Mouse (Mus musculus) CH12.LX (cell line): ENCODE results near the gene Upp2. TPM values are rescaled to one million over a fixed set of nuclear protein-coding genes. Genes with fewer than 3 reads are reported as not detected.

Experiments
- DNase-seq: peaks from one replicate; pipeline ENCODE4 v3.0.0-alpha.2; 2013; ENCODE audit errors: extremely low read depth
- H3K27ac ChIP-seq: 2 replicates; pipeline ENCODE4 v1.5.1; 2012; ENCODE audit warnings: low read depth, mild to moderate bottlenecking, control low read depth, moderate library complexity; ENCODE audit not compliant: insufficient read depth
- H3K27me3 ChIP-seq: replicated peaks from 2 replicates; pipeline ENCODE3; 2012; ENCODE audit warnings: inconsistent platforms
- H3K36me3 ChIP-seq, 2 experiments: replicated peaks in 1 of 2; 2 replicates each; pipeline versions ENCODE3 to v1.6.1; 2012; ENCODE audit warnings: inconsistent platforms in 1 of 2, low read length in 1 of 2, mild to moderate bottlenecking in 1 of 2, mixed read lengths in 1 of 2, moderate library complexity in 1 of 2; ENCODE audit not compliant: control insufficient read depth in 1 of 2, insufficient read depth in 1 of 2
- H3K4me1 ChIP-seq, 2 experiments: 2 replicates each; pipeline ENCODE4 v1.6.1; 2012; ENCODE audit warnings: inconsistent platforms in 1 of 2, moderate library complexity in 1 of 2; ENCODE audit not compliant: insufficient read depth in 2 of 2, control insufficient read depth in 1 of 2
- H3K4me2 ChIP-seq: 2 replicates; pipeline ENCODE4 v1.6.1; 2012; ENCODE audit warnings: low read depth, mild to moderate bottlenecking, control low read depth; ENCODE audit not compliant: poor library complexity, insufficient read depth, severe bottlenecking
- H3K4me3 ChIP-seq, 3 experiments: fragments of 150-350 bp in 1 of 3; sonication (generic) in 1 of 3; replicated peaks in 1 of 3; 2 replicates each; pipeline versions ENCODE3 to v1.5.1; 2011 to 2012; ENCODE audit warnings: low read depth in 2 of 3, low read length in 2 of 3, mild to moderate bottlenecking in 2 of 3, moderate library complexity in 2 of 3, control low read depth in 1 of 3, improper control_type of control experiment in 1 of 3, inconsistent platforms in 1 of 3, mixed read lengths in 1 of 3; ENCODE audit not compliant: poor library complexity in 1 of 3
- H3K79me2 ChIP-seq: replicated peaks from 2 replicates; pipeline ENCODE4 v1.6.1; 2012; ENCODE audit warnings: mild to moderate bottlenecking, moderate library complexity; ENCODE audit not compliant: control insufficient read depth, poor library complexity, insufficient read depth, severe bottlenecking; ENCODE audit errors: extremely low read depth
- H3K9ac ChIP-seq: 2 replicates; pipeline ENCODE4 v1.6.1; 2012; ENCODE audit warnings: low read depth, mild to moderate bottlenecking, control low read depth, moderate library complexity; ENCODE audit not compliant: insufficient read depth
- H3K9me3 ChIP-seq: replicated peaks from 2 replicates; pipeline ENCODE3; 2012; ENCODE audit warnings: low read length, inconsistent platforms, mixed read lengths
- BHLHE40 ChIP-seq: IDR thresholded peaks from 2 replicates; pipeline ENCODE4 v1.6.1; 2011; ENCODE audit warnings: mild to moderate bottlenecking, low read depth, low read length, improper control_type of control experiment
- CHD1 ChIP-seq: IDR thresholded peaks from 2 replicates; pipeline ENCODE4 v1.6.1; 2012; ENCODE audit warnings: low read depth, low read length, improper control_type of control experiment, inconsistent platforms
- CTCF ChIP-seq, 2 experiments: IDR thresholded peaks in 1 of 2; conservative IDR thresholded peaks in 1 of 2; 2 replicates each; pipeline ENCODE4 v1.5.1; 2011 to 2012; ENCODE audit warnings: low read depth in 2 of 2, low read length in 2 of 2, improper control_type of control experiment in 1 of 2, inconsistent platforms in 1 of 2, mild to moderate bottlenecking in 1 of 2, moderate library complexity in 1 of 2
- E2F4 ChIP-seq: IDR thresholded peaks from 2 replicates; pipeline ENCODE4 v1.6.1; 2011; ENCODE audit warnings: low read depth, low read length, improper control_type of control experiment; ENCODE audit not compliant: insufficient replicate concordance
- EP300 ChIP-seq: IDR thresholded peaks from 2 replicates; pipeline ENCODE4 v1.6.1; 2011; ENCODE audit warnings: low read length, improper control_type of control experiment
- ETS1 ChIP-seq: conservative IDR thresholded peaks from 2 replicates; pipeline ENCODE4 v1.6.1; 2012; ENCODE audit warnings: low read depth, mild to moderate bottlenecking, inconsistent platforms, low read length, improper control_type of control experiment, moderate library complexity
- GABPA ChIP-seq: IDR thresholded peaks from 2 replicates; pipeline ENCODE4 v1.6.1; 2012; ENCODE audit warnings: low read depth, low read length, improper control_type of control experiment, inconsistent platforms; ENCODE audit not compliant: insufficient replicate concordance
- HCFC1 ChIP-seq: IDR thresholded peaks from 2 replicates; pipeline ENCODE4 v1.6.1; 2012; ENCODE audit warnings: low read depth, mild to moderate bottlenecking, inconsistent platforms, low read length, improper control_type of control experiment
- JUN ChIP-seq: IDR thresholded peaks from 2 replicates; pipeline ENCODE4 v1.6.1; 2011; ENCODE audit warnings: low read depth, mild to moderate bottlenecking, low read length, improper control_type of control experiment, moderate library complexity; ENCODE audit not compliant: insufficient read depth
- JUND ChIP-seq: conservative IDR thresholded peaks from 2 replicates; pipeline ENCODE4 v1.6.1; 2011; ENCODE audit warnings: low read depth, low read length, improper control_type of control experiment
- KAT2A ChIP-seq: IDR thresholded peaks from 2 replicates; pipeline ENCODE4 v1.6.1; 2012; ENCODE audit warnings: low read length, improper control_type of control experiment, inconsistent platforms; ENCODE audit not compliant: insufficient replicate concordance
- MAZ ChIP-seq: IDR thresholded peaks from 2 replicates; pipeline ENCODE4 v1.6.1; 2012; ENCODE audit warnings: low read depth, mild to moderate bottlenecking, inconsistent platforms, low read length, improper control_type of control experiment, moderate library complexity
- MEF2A ChIP-seq: IDR thresholded peaks from 2 replicates; pipeline ENCODE4 v1.6.1; 2014; ENCODE audit warnings: low read depth, mild to moderate bottlenecking, inconsistent platforms, low read length, improper control_type of control experiment, borderline replicate concordance
- MXI1 ChIP-seq: IDR thresholded peaks from 2 replicates; pipeline ENCODE4 v1.6.1; 2011; ENCODE audit warnings: mild to moderate bottlenecking, low read depth, low read length, improper control_type of control experiment
- NELFE ChIP-seq: IDR thresholded peaks from 2 replicates; pipeline ENCODE4 v1.6.1; 2011; ENCODE audit warnings: low read depth, low read length, improper control_type of control experiment
- NRF1 ChIP-seq: IDR thresholded peaks from 2 replicates; pipeline ENCODE4 v1.6.1; 2014; ENCODE audit warnings: low read depth, mild to moderate bottlenecking, inconsistent platforms, low read length, improper control_type of control experiment, moderate library complexity
- POLR2A ChIP-seq: IDR thresholded peaks from 2 replicates; pipeline ENCODE4 v1.6.1; 2011; ENCODE audit warnings: low read depth, mild to moderate bottlenecking, improper control_type of control experiment, low read length
- POLR2AphosphoS2 ChIP-seq: IDR thresholded peaks from 2 replicates; pipeline ENCODE4 v1.6.1; 2011; ENCODE audit warnings: low read depth, low read length, improper control_type of control experiment
- RAD21 ChIP-seq: IDR thresholded peaks from 2 replicates; pipeline ENCODE4 v1.6.1; 2011; ENCODE audit warnings: low read depth, mild to moderate bottlenecking, low read length, improper control_type of control experiment, moderate library complexity
- RCOR1 ChIP-seq: conservative IDR thresholded peaks from 2 replicates; pipeline ENCODE4 v1.6.1; 2012; ENCODE audit warnings: low read depth, mild to moderate bottlenecking, inconsistent platforms, low read length, improper control_type of control experiment
- TCF12 ChIP-seq: IDR thresholded peaks from 2 replicates; pipeline ENCODE4 v1.6.1; 2014; ENCODE audit warnings: low read depth, mild to moderate bottlenecking, inconsistent platforms, low read length, improper control_type of control experiment
- USF1 ChIP-seq: IDR thresholded peaks from 2 replicates; pipeline ENCODE4 v1.6.1; 2014; ENCODE audit warnings: low read depth, mild to moderate bottlenecking, inconsistent platforms, low read length, improper control_type of control experiment
- USF2 ChIP-seq: conservative IDR thresholded peaks from 2 replicates; pipeline ENCODE4 v1.6.1; 2011; ENCODE audit warnings: low read depth, low read length, improper control_type of control experiment
- ZC3H11A ChIP-seq: IDR thresholded peaks from 2 replicates; pipeline ENCODE4 v1.6.1; 2012; ENCODE audit warnings: low read depth, mild to moderate bottlenecking, inconsistent platforms, low read length, improper control_type of control experiment
- dilution Hi-C: fragments of 300-500 bp; cut with MboI; formaldehyde crosslinking; loops from 2 replicates; pipeline ENCODE4 v1.14.3; 2020; ENCODE audit warnings: low sequenced_read_pairs; ENCODE audit not compliant: extremely low pct_unique_long_range_greater_than_20kb, extremely low pct_ligation_motif_present
- in situ Hi-C: fragments of 300-500 bp; cut with MboI; formaldehyde crosslinking; loops from 3 replicates; pipeline ENCODE4 v1.14.3; 2019; ENCODE audit warnings: low sequenced_read_pairs, low pct_ligation_motif_present, low pct_unique_long_range_greater_than_20kb, mixed read lengths
- polyA plus RNA-seq: library from polyadenylated mRNA; unstranded; fragments of >175 nt; gene quantifications from 2 replicates; pipeline ENCODE4 v1.2.1, GENCODE M21; 2012; ENCODE audit warnings: low read depth; ENCODE audit not compliant: insufficient read length
- total RNA-seq, 2 experiments: library from RNA; depleted of rRNA; stranded (reverse); fragments of 300-350 nt in 1 of 2; fragments of >200 nt in 1 of 2; gene quantifications; 2 replicates each; pipeline ENCODE4 v1.2.3; 2012 to 2014

The Upp2 gene
- total and polyA plus RNA-seq, 3 experiments = not detected

GRCm38 (mm10) chr2:58703646-58704045 lies 136.5 kb downstream of the Upp2 start:
- no peak overlapping the region for H3K4me3 ChIP-seq
- no peaks in the 10 kb centered on the region for H3K4me1 ChIP-seq
- dilution Hi-C loops (no loop called here), in situ Hi-C loops (no loop called here)
- H3K36me3 ChIP-seq = no peaks in the 10 kb centered on the region
- no peak for DNase-seq
- no peak overlapping the region for H3K4me2 ChIP-seq
- no peaks in the 10 kb centered on the region for H3K27me3 ChIP-seq
- no peaks in the 10 kb centered on the region for H3K79me2 ChIP-seq
- H3K9ac ChIP-seq = no peak overlapping the region
- peaks cover 70% of the 10 kb centered on the region for H3K9me3 ChIP-seq
- no peak for TF ChIP-seq USF1
- no peak for TF ChIP-seq RCOR1
- no peak for TF ChIP-seq MEF2A
- no peak for TF ChIP-seq CTCF (conservative IDR thresholded peaks at IDR 0.05 in 1 of 2, IDR thresholded peaks at IDR 0.05 in 1 of 2; ENCODE audit: low read depth in 2 of 2, low read length in 2 of 2)
- no peak for TF ChIP-seq MXI1
- no peak for TF ChIP-seq TCF12
- TF ChIP-seq E2F4 = no peak
- TF ChIP-seq POLR2AphosphoS2 = no peak
- TF ChIP-seq USF2 = no peak
- no peak for TF ChIP-seq EP300
- TF ChIP-seq NELFE = no peak
- no peak for TF ChIP-seq JUN
- TF ChIP-seq RAD21 = no peak
- no peak for TF ChIP-seq BHLHE40
- no peak for TF ChIP-seq MAZ
- no peak for TF ChIP-seq KAT2A
- TF ChIP-seq ZC3H11A = no peak
- TF ChIP-seq NRF1 = no peak
- TF ChIP-seq, all 38 proteins: peak for 0
- H3K27ac ChIP-seq = no peak overlapping the region

- in situ Hi-C loops = no loop called here
- Histone ChIP-seq H3K4me2 (no peak overlapping the region), H3K4me3 (no peak overlapping the region), H3K9ac (no peak overlapping the region), H3K36me3 (no peaks in the 10 kb centered on the region), H3K79me2 (no peaks in the 10 kb centered on the region), H3K9me3 (peaks cover 69% of the 10 kb centered on the region), H3K27ac (no peak overlapping the region), H3K4me1 (no peaks in the 10 kb centered on the region), H3K27me3 (no peaks in the 10 kb centered on the region)
- TF ChIP-seq NRF1 = no peak
- no peak for TF ChIP-seq JUN
- no peak for TF ChIP-seq CTCF (conservative IDR thresholded peaks at IDR 0.05 in 1 of 2, IDR thresholded peaks at IDR 0.05 in 1 of 2; ENCODE audit: low read depth in 2 of 2, low read length in 2 of 2)
- TF ChIP-seq E2F4 = no peak
- TF ChIP-seq NELFE = no peak
- no peak for TF ChIP-seq CHD1
- no peak for TF ChIP-seq POLR2A
- no peak for TF ChIP-seq GABPA
- no peak for TF ChIP-seq ETS1
- no peak for TF ChIP-seq HCFC1
- no peak for TF ChIP-seq RAD21
- TF ChIP-seq USF2 = no peak
- no peak for TF ChIP-seq JUND
- TF ChIP-seq TCF12 = no peak
- no peak for TF ChIP-seq MAZ
- TF ChIP-seq POLR2AphosphoS2 = no peak
- DNase-seq = no peak
- dilution Hi-C loops = no loop called here
Measured at GRCm38 (mm10) chr2:58704576-58704975, 137.5 kb downstream of the Upp2 start.
